Mouse (Mus musculus) thymus, adult 2 months (tissue): ENCODE measurements at regions not wholly inside any gene's neighbourhood (a gene's known extent, or its start where the extent isn't known, plus 50 kb on each side); places are given as distances from the start of the nearest gene placed in this dataset.

Source experiments
- CTCF ChIP-seq: fragments of 200-500 bp; IDR thresholded peaks from 2 replicates; pipeline ENCODE4 v1.5.1; 2012; ENCODE audit warnings: mild to moderate bottlenecking, control low read depth, low read length, moderate library complexity, borderline replicate concordance; ENCODE audit not compliant: control insufficient read depth, poor library complexity, insufficient read depth; ENCODE audit errors: extremely low read depth
- POLR2A ChIP-seq: fragments of 200-500 bp; IDR thresholded peaks from 2 replicates; pipeline ENCODE4 v1.6.1; 2012; ENCODE audit warnings: mild to moderate bottlenecking, low read length, control low read depth, moderate library complexity; ENCODE audit not compliant: control insufficient read depth, poor library complexity, insufficient read depth; ENCODE audit errors: extremely low read depth

- TF ChIP-seq POLR2A (no peak), CTCF (no peak)
Observed at GRCm38 (mm10) chr17:9210626-9211025, 211.2 kb upstream of the Gm17728 start.
